Mouse (Mus musculus) heart, postnatal 0 days (tissue): ENCODE measurements around the gene Got2. TPM values are rescaled to one million over a fixed set of nuclear protein-coding genes. Genes with fewer than 3 reads are reported as not detected.

Experiments used
- ATAC-seq: fragments of 200-750 bp; cut with Nextera tagmentation; 2 replicates; pipeline ENCODE4 v1.8.0; 2017; ENCODE audit warnings: low read depth, moderate number of reproducible peaks, moderate library complexity; ENCODE audit not compliant: insufficient read depth
- DNase-seq: peaks from one replicate; pipeline ENCODE4 v3.0.0-alpha.2; 2016; ENCODE audit warnings: low spot score
- H3K27ac ChIP-seq: fragments of 300-500 bp; sonication (generic); 2 replicates; pipeline ENCODE4 v1.5.1; 2014; ENCODE audit warnings: low read depth, mild to moderate bottlenecking
- H3K27me3 ChIP-seq: fragments of 300-500 bp; sonication (generic); 2 replicates; pipeline ENCODE4 v1.6.1; 2014; ENCODE audit warnings: low read length, mixed read lengths; ENCODE audit not compliant: control insufficient read depth, insufficient read depth
- H3K36me3 ChIP-seq: fragments of 300-500 bp; sonication (generic); replicated peaks from 2 replicates; pipeline ENCODE4 v1.6.1; 2014; ENCODE audit warnings: low read length, mixed read lengths; ENCODE audit not compliant: control insufficient read depth, insufficient read depth
- H3K4me1 ChIP-seq: fragments of 300-500 bp; sonication (generic); 2 replicates; pipeline ENCODE4 v1.6.1; 2014; ENCODE audit warnings: antibody characterized with exemption; ENCODE audit not compliant: control insufficient read depth, insufficient read depth
- H3K4me2 ChIP-seq: fragments of 300-500 bp; sonication (generic); 2 replicates; pipeline ENCODE4 v1.6.1; 2014; ENCODE audit warnings: low read depth, mild to moderate bottlenecking, low read length, moderate library complexity
- H3K4me3 ChIP-seq: fragments of 300-500 bp; sonication (generic); 2 replicates; pipeline ENCODE4 v1.5.1; 2014; ENCODE audit warnings: low read depth, low read length
- H3K9ac ChIP-seq: fragments of 300-500 bp; sonication (generic); replicated peaks from 2 replicates; pipeline ENCODE4 v1.6.1; 2014; ENCODE audit warnings: low read depth, low read length, mixed read lengths
- H3K9me3 ChIP-seq: fragments of 300-500 bp; sonication (generic); replicated peaks from 2 replicates; pipeline ENCODE4 v1.6.1; 2016; ENCODE audit warnings: low read length; ENCODE audit not compliant: control insufficient read depth
- CTCF ChIP-seq: IDR thresholded peaks from 2 replicates; pipeline ENCODE4 v1.5.1; 2016; ENCODE audit warnings: antibody characterized with exemption, control low read depth, low read depth
- EP300 ChIP-seq: IDR thresholded peaks from 2 replicates; pipeline ENCODE4 v1.6.1; 2016; ENCODE audit warnings: antibody characterized with exemption, low read depth
- WGBS: fragments of 180-500 bp; shearing (Covaris S2); extraction: QIAGEN DNeasy Blood & Tissue Kit; methylation state at CpG from one replicate; pipeline ENCODE4 v1.1.7; 2014; 5-methylcytosine and 5-hydroxymethylcytosine counted together
- polyA plus RNA-seq: library from polyadenylated mRNA; unstranded; fragments of >200 nt; fragmentation: Nextera tagmentation; extraction: Ambion mirVana; gene quantifications from 2 replicates; pipeline ENCODE4 v1.2.1, GENCODE M21; 2015
- total RNA-seq: library from RNA; depleted of rRNA; stranded (reverse); fragments of >200 nt; gene quantifications from 2 replicates; pipeline ENCODE4 v1.2.3, GENCODE M21; 2014; ENCODE audit warnings: low replicate concordance

Gene Got2
- total and polyA plus RNA-seq, 2 experiments from 2014 or later = 617 to 624 TPM

- Histone ChIP-seq H3K27me3 (no peaks in the 10 kb centered on the region), H3K9ac (peak overlapping the region; percentile 80), H3K9me3 (no peaks in the 10 kb centered on the region), H3K4me2 (peak overlapping the region; percentile 97), H3K4me3 (peak overlapping the region; percentile 98), H3K4me1 (peaks cover 17% of the 10 kb centered on the region), H3K27ac (peak overlapping the region; percentile 94), H3K36me3 (no peaks in the 10 kb centered on the region)
- TF ChIP-seq EP300 (no peak), CTCF (no peak)
- WGBS = 35% methylated on average over 17 of the region's 17 CpGs
- ATAC-seq (no peak; the same call in 1 of the 2 replicates), DNase-seq (peak; percentile 69)
These were observed 1.4 kb downstream of the Got2 start for GRCm38 (mm10) chr8:95886647-95887577.

- Histone ChIP-seq H3K27me3 (no peaks in the 10 kb centered on the region), H3K9ac (0 out of 2 replicates have a peak overlapping the region, but pooled peaks have one; percentile 36), H3K4me3 (no peak overlapping the region; the same call in 1 of the 2 replicates), H3K9me3 (no peaks in the 10 kb centered on the region), H3K4me1 (peaks cover 17% of the 10 kb centered on the region), H3K27ac (peak overlapping the region; percentile 94), H3K36me3 (no peaks in the 10 kb centered on the region), H3K4me2 (peak overlapping the region; percentile 97)
- no peak for TF ChIP-seq CTCF
- TF ChIP-seq EP300 = no peak
- no peak for DNase-seq
- no peak for ATAC-seq
- WGBS = 30% methylated on average over 5 of the region's 5 CpGs
These were observed 2.4 kb downstream of the Got2 start for GRCm38 (mm10) chr8:95885966-95886365.

GRCm38 (mm10) chr8:95885271-95885841 lies 3.0 kb downstream of the Got2 start:
- Histone ChIP-seq H3K27ac (peak overlapping the region; percentile 94; the same call in 1 of the 2 replicates), H3K4me2 (peak overlapping the region; percentile 97; the same call in 1 of the 2 replicates), H3K9ac (no peak overlapping the region), H3K4me3 (no peak overlapping the region), H3K4me1 (peaks cover 17% of the 10 kb centered on the region), H3K9me3 (no peaks in the 10 kb centered on the region), H3K27me3 (no peaks in the 10 kb centered on the region), H3K36me3 (no peaks in the 10 kb centered on the region)
- WGBS = 56% methylated on average over 5 of the region's 5 CpGs
- ATAC-seq = no peak
- no peak for DNase-seq
- TF ChIP-seq EP300 (no peak), CTCF (no peak)

- Histone ChIP-seq H3K9me3 (no peaks in the 10 kb centered on the region), H3K36me3 (no peaks in the 10 kb centered on the region), H3K27ac (peak overlapping the region; percentile 13; the same call in 1 of the 2 replicates), H3K4me1 (peaks cover 17% of the 10 kb centered on the region), H3K4me3 (no peak overlapping the region), H3K4me2 (peak overlapping the region; percentile 12; the same call in 1 of the 2 replicates), H3K9ac (no peak overlapping the region), H3K27me3 (no peaks in the 10 kb centered on the region)
- 67% methylated on average over 12 of the region's 12 CpGs for WGBS
- ATAC-seq = no peak
- TF ChIP-seq CTCF (no peak), EP300 (no peak)
- no peak for DNase-seq
These were observed 3.9 kb downstream of the Got2 start for GRCm38 (mm10) chr8:95884491-95884890.

- peaks cover 4% of the 10 kb centered on the region for H3K36me3 ChIP-seq
- H3K4me3 ChIP-seq = no peak overlapping the region
- DNase-seq = no peak
- H3K4me2 ChIP-seq = no peak overlapping the region
- H3K9ac ChIP-seq = no peak overlapping the region
- no peak overlapping the region for H3K27ac ChIP-seq
- no peak for ATAC-seq
- no peaks in the 10 kb centered on the region for H3K27me3 ChIP-seq
- H3K4me1 ChIP-seq = peaks cover 24% of the 10 kb centered on the region
- TF ChIP-seq EP300 = no peak
- TF ChIP-seq CTCF = no peak
- no peaks in the 10 kb centered on the region for H3K9me3 ChIP-seq
- WGBS = 46% methylated on average over 9 of the region's 9 CpGs
These were observed 6.2 kb downstream of the Got2 start for GRCm38 (mm10) chr8:95882191-95882590.
